8 mouse cellular contexts compared by ENCODE assay signal in genomic region chr19:4300271-4300704, GRCm38 (mm10). TPM values are rescaled to one million over a fixed set of nuclear protein-coding genes. Genes with fewer than 3 reads are reported as not detected.
DNase-seq lines count a peak whose midpoint lies in the region; ATAC-seq and TF ChIP-seq lines count a peak whose summit lies in the region.

No protein-coding gene starts in this region.

- TF ChIP-seq CTCF in forebrain, postnatal 0 days (IDR thresholded peaks at IDR 0.05; ENCODE audit: low read depth): no peak

- H3K27me3 ChIP-seq in forebrain, embryonic 12.5 days: no peaks in the 10 kb centered on the region
- H3K27me3 ChIP-seq in forebrain, postnatal 0 days (ENCODE audit: insufficient read depth, low read length): no peaks in the 10 kb centered on the region
- H3K27me3 ChIP-seq in embryonic facial prominence, embryonic 14.5 days (replicated peaks; ENCODE audit: control insufficient read depth, insufficient read depth, low read length): no peaks in the 10 kb centered on the region
- no peaks in the 10 kb centered on the region for H3K27me3 ChIP-seq in liver, embryonic 13.5 days
- no peaks in the 10 kb centered on the region for H3K27me3 ChIP-seq in neural tube, embryonic 15.5 days (replicated peaks)

- no peak overlapping the region for H3K4me3 ChIP-seq in forebrain, embryonic 12.5 days (replicated peaks)
- H3K4me3 ChIP-seq in forebrain, postnatal 0 days (ENCODE audit: low read depth, low read length): no peak overlapping the region
- no peak overlapping the region for H3K4me3 ChIP-seq in embryonic facial prominence, embryonic 14.5 days (ENCODE audit: low read depth, low read length)
- no peak overlapping the region for H3K4me3 ChIP-seq in liver, embryonic 13.5 days (replicated peaks)
- no peak overlapping the region for H3K4me3 ChIP-seq in neural tube, embryonic 15.5 days (replicated peaks)

- no peaks in the 10 kb centered on the region for H3K9me3 ChIP-seq in forebrain, embryonic 12.5 days
- H3K9me3 ChIP-seq in forebrain, postnatal 0 days (ENCODE audit: low read length): no peaks in the 10 kb centered on the region
- no peaks in the 10 kb centered on the region for H3K9me3 ChIP-seq in embryonic facial prominence, embryonic 14.5 days (ENCODE audit: control insufficient read depth, low read length)
- no peaks in the 10 kb centered on the region for H3K9me3 ChIP-seq in liver, embryonic 13.5 days (replicated peaks)
- no peaks in the 10 kb centered on the region for H3K9me3 ChIP-seq in neural tube, embryonic 15.5 days (replicated peaks)

- peaks cover 4% of the 10 kb centered on the region; the same call in 1 of the 2 replicates for H3K36me3 ChIP-seq in forebrain, embryonic 12.5 days (replicated peaks)
- H3K36me3 ChIP-seq in forebrain, postnatal 0 days (ENCODE audit: insufficient read depth): no peaks in the 10 kb centered on the region
- peaks cover 10% of the 10 kb centered on the region; the same call in 1 of the 2 replicates for H3K36me3 ChIP-seq in embryonic facial prominence, embryonic 14.5 days (ENCODE audit: control insufficient read depth, insufficient read depth, low read length)
- peaks cover 16% of the 10 kb centered on the region for H3K36me3 ChIP-seq in liver, embryonic 13.5 days
- H3K36me3 ChIP-seq in neural tube, embryonic 15.5 days: no peaks in the 10 kb centered on the region

- 51% methylated on average over 7 of the region's 7 CpGs for WGBS in forebrain, embryonic 12.5 days
- WGBS in forebrain, postnatal 0 days: 47% methylated on average over 7 of the region's 7 CpGs
- 55% methylated on average over 7 of the region's 7 CpGs for WGBS in embryonic facial prominence, embryonic 14.5 days
- 22% methylated on average over 7 of the region's 7 CpGs for whole genome bisulfite sequencing in liver, embryonic 13.5 days (ENCODE audit: insufficient replicate concordance)
- 31% methylated on average over 7 of the region's 7 CpGs for WGBS in neural tube, embryonic 15.5 days

- no peak for DNase-seq in forebrain, postnatal 0 days
- DNase-seq in CD4-positive helper T cell, adult 2 months (ENCODE audit: low read depth, low spot score): peak; percentile 94
- DNase-seq in embryonic facial prominence, embryonic 14.5 days (ENCODE audit: low spot score): peak; percentile 31
- DNase-seq in liver, embryonic 13.5 days: peak; percentile 29
- DNase-seq in left cerebral cortex, adult 11 months (ENCODE audit: low spot score): no peak
- DNase-seq in right cerebral cortex, adult 2 months (ENCODE audit: low spot score in 2 of 2): no peak

- ATAC-seq in forebrain, embryonic 12.5 days (ENCODE audit: low FRiP score): no peak
- ATAC-seq in forebrain, postnatal 0 days: no peak
- no peak for ATAC-seq in embryonic facial prominence, embryonic 14.5 days (ENCODE audit: low read depth)
- peak; percentile 49 for ATAC-seq in liver, embryonic 13.5 days (ENCODE audit: low read depth)
- no peak for ATAC-seq in neural tube, embryonic 15.5 days (ENCODE audit: low FRiP score)

- no peak overlapping the region for H3K4me2 ChIP-seq in forebrain, embryonic 12.5 days
- H3K4me2 ChIP-seq in forebrain, postnatal 0 days (ENCODE audit: low read depth): no peak overlapping the region
- H3K4me2 ChIP-seq in embryonic facial prominence, embryonic 14.5 days (ENCODE audit: low read depth, low read length): no peak overlapping the region
- H3K4me2 ChIP-seq in liver, embryonic 13.5 days: peak overlapping the region; percentile 78; the same call in 1 of the 2 replicates
- H3K4me2 ChIP-seq in neural tube, embryonic 15.5 days: 0 out of 2 replicates have a peak overlapping the region, but pooled peaks have one; percentile 11

- no peak overlapping the region for H3K27ac ChIP-seq in forebrain, embryonic 12.5 days
- H3K27ac ChIP-seq in forebrain, postnatal 0 days (ENCODE audit: low read depth, low read length): no peak overlapping the region
- no peak overlapping the region for H3K27ac ChIP-seq in embryonic facial prominence, embryonic 14.5 days (replicated peaks; ENCODE audit: low read depth, low read length)
- H3K27ac ChIP-seq in liver, embryonic 13.5 days: peak overlapping the region; percentile 81
- peak overlapping the region; percentile 85 for H3K27ac ChIP-seq in neural tube, embryonic 15.5 days (replicated peaks)

- H3K4me1 ChIP-seq in forebrain, embryonic 12.5 days: peaks cover 52% of the 10 kb centered on the region
- peaks cover 35% of the 10 kb centered on the region for H3K4me1 ChIP-seq in forebrain, postnatal 0 days (ENCODE audit: insufficient read depth)
- peaks cover 52% of the 10 kb centered on the region for H3K4me1 ChIP-seq in embryonic facial prominence, embryonic 14.5 days (ENCODE audit: control insufficient read depth, insufficient read depth, low read length)
- H3K4me1 ChIP-seq in liver, embryonic 13.5 days (replicated peaks): peaks cover 99% of the 10 kb centered on the region
- peaks cover 65% of the 10 kb centered on the region for H3K4me1 ChIP-seq in neural tube, embryonic 15.5 days

- H3K9ac ChIP-seq in forebrain, embryonic 12.5 days: peak overlapping the region; percentile 22; the same call in 1 of the 2 replicates
- no peak overlapping the region for H3K9ac ChIP-seq in forebrain, postnatal 0 days
- 0 out of 2 replicates have a peak overlapping the region, but pooled peaks have one; percentile 30 for H3K9ac ChIP-seq in embryonic facial prominence, embryonic 14.5 days (ENCODE audit: low read depth, low read length)
- H3K9ac ChIP-seq in liver, embryonic 13.5 days: peak overlapping the region; percentile 1; the same call in 1 of the 2 replicates
- H3K9ac ChIP-seq in neural tube, embryonic 15.5 days (replicated peaks): no peak overlapping the region

RNA-seq across cellular contexts. Expression of gene Grk2, which starts 5.7 kb away (rescaled TPM):
- polyA plus RNA-seq in forebrain, embryonic 12.5 days (2016; fragmentation: Nextera tagmentation; extraction: Ambion mirVana): 18.7 and 19.0 TPM in 2 replicates
- 129 and 136 TPM in 2 replicates for total RNA-seq in forebrain, postnatal 0 days (2014; rRNA removed)
- polyA plus RNA-seq in forebrain, postnatal 0 days (2015; fragmentation: Nextera tagmentation; extraction: Ambion mirVana): 23.6 and 24.6 TPM in 2 replicates
- 17.0 and 18.9 TPM in 2 replicates for polyA plus RNA-seq in embryonic facial prominence, embryonic 14.5 days (2014; fragmentation: Nextera tagmentation; extraction: Ambion mirVana)
- 10.1 and 10.3 TPM in 2 replicates for polyA plus RNA-seq in liver, embryonic 13.5 days (2015; fragmentation: Nextera tagmentation; extraction: Ambion mirVana)
- 26.2 and 31.3 TPM in 2 replicates for polyA plus RNA-seq in neural tube, embryonic 15.5 days (2015; fragmentation: Nextera tagmentation; extraction: Ambion mirVana)

RNA-seq across cellular contexts. Expression of gene Ankrd13d, which starts 17.4 kb away (rescaled TPM):
- 12.6 and 14.2 TPM in 2 replicates for polyA plus RNA-seq in forebrain, embryonic 12.5 days (2016; fragmentation: Nextera tagmentation; extraction: Ambion mirVana)
- total RNA-seq in forebrain, postnatal 0 days (2014; rRNA removed): 76.6 and 87.3 TPM in 2 replicates
- 48.7 and 55.2 TPM in 2 replicates for polyA plus RNA-seq in forebrain, postnatal 0 days (2015; fragmentation: Nextera tagmentation; extraction: Ambion mirVana)
- polyA plus RNA-seq in embryonic facial prominence, embryonic 14.5 days (2014; fragmentation: Nextera tagmentation; extraction: Ambion mirVana): 7.6 and 9.0 TPM in 2 replicates
- 0.57 and 0.74 TPM in 2 replicates for polyA plus RNA-seq in liver, embryonic 13.5 days (2015; fragmentation: Nextera tagmentation; extraction: Ambion mirVana)
- polyA plus RNA-seq in neural tube, embryonic 15.5 days (2015; fragmentation: Nextera tagmentation; extraction: Ambion mirVana): 63.0 and 75.4 TPM in 2 replicates

RNA-seq across cellular contexts. Expression of gene Ssh3, which starts 31.3 kb away (rescaled TPM):
- 5.6 and 6.1 TPM in 2 replicates for polyA plus RNA-seq in forebrain, embryonic 12.5 days (2016; fragmentation: Nextera tagmentation; extraction: Ambion mirVana)
- 35.9 and 41.5 TPM in 2 replicates for total RNA-seq in forebrain, postnatal 0 days (2014; rRNA removed)
- 6.4 and 9.1 TPM in 2 replicates for polyA plus RNA-seq in forebrain, postnatal 0 days (2015; fragmentation: Nextera tagmentation; extraction: Ambion mirVana)
- 16.3 and 16.6 TPM in 2 replicates for polyA plus RNA-seq in embryonic facial prominence, embryonic 14.5 days (2014; fragmentation: Nextera tagmentation; extraction: Ambion mirVana)
- 1.3 and 1.7 TPM in 2 replicates for polyA plus RNA-seq in liver, embryonic 13.5 days (2015; fragmentation: Nextera tagmentation; extraction: Ambion mirVana)
- 19.8 TPM in 2 replicates for polyA plus RNA-seq in neural tube, embryonic 15.5 days (2015; fragmentation: Nextera tagmentation; extraction: Ambion mirVana)

Comparison
In these comparisons a context has a peak if more than half of its experiments do, and no peak if none do; other contexts are left out.
1. H3K9ac ChIP-seq: peak in forebrain, embryonic 12.5 days (single experiment), embryonic facial prominence, embryonic 14.5 days (single experiment) and liver, embryonic 13.5 days (single experiment); none in forebrain, postnatal 0 days (single experiment) and neural tube, embryonic 15.5 days (single experiment).
2. H3K27ac ChIP-seq: peak in liver, embryonic 13.5 days (single experiment) and neural tube, embryonic 15.5 days (single experiment); none in forebrain, embryonic 12.5 days (single experiment), forebrain, postnatal 0 days (single experiment) and embryonic facial prominence, embryonic 14.5 days (single experiment).
3. H3K4me2 ChIP-seq: peak in liver, embryonic 13.5 days (single experiment) and neural tube, embryonic 15.5 days (single experiment); none in forebrain, embryonic 12.5 days (single experiment), forebrain, postnatal 0 days (single experiment) and embryonic facial prominence, embryonic 14.5 days (single experiment).
4. DNase-seq: peak in CD4-positive helper T cell, adult 2 months (single experiment), embryonic facial prominence, embryonic 14.5 days (single experiment) and liver, embryonic 13.5 days (single experiment); none in forebrain, postnatal 0 days (single experiment), left cerebral cortex, adult 11 months (single experiment) and right cerebral cortex, adult 2 months (0 of 2).